Mouse (Mus musculus) ES-E14 (cell line): Measurements from ENCODE around the gene Tmem135. TPM values are rescaled to one million over a fixed set of nuclear protein-coding genes. Genes with fewer than 3 reads are reported as not detected.

Experiments used
- DNase-seq: peaks from one replicate; pipeline ENCODE4 v3.0.0-alpha.2; 2013; ENCODE audit warnings: low read depth, low spot score
- H3K27ac ChIP-seq: 2 replicates; pipeline ENCODE4 v1.5.1; 2012; ENCODE audit warnings: low read depth, mild to moderate bottlenecking, low read length, moderate library complexity, mixed read lengths; ENCODE audit not compliant: poor library complexity, insufficient read depth, severe bottlenecking
- H3K36me3 ChIP-seq: 2 replicates; pipeline ENCODE4 v1.6.1; 2012; ENCODE audit warnings: mild to moderate bottlenecking, low read length, moderate library complexity, mixed read lengths; ENCODE audit not compliant: control insufficient read depth, poor library complexity, insufficient read depth, severe bottlenecking
- H3K4me1 ChIP-seq, 2 experiments: fragments of 150-350 bp in 1 of 2; sonication (generic) in 1 of 2; 2 replicates each; pipeline ENCODE4 v1.6.1; 2012; ENCODE audit warnings: low read length in 2 of 2, mild to moderate bottlenecking in 1 of 2, mixed read lengths in 1 of 2; ENCODE audit not compliant: control insufficient read depth in 2 of 2, insufficient read depth in 2 of 2, poor library complexity in 1 of 2
- H3K4me3 ChIP-seq, 2 experiments: fragments of 150-350 bp in 1 of 2; sonication (generic) in 1 of 2; 2 replicates each; pipeline ENCODE4 v1.5.1; 2012; ENCODE audit warnings: low read length in 2 of 2, low read depth in 1 of 2, mild to moderate bottlenecking in 1 of 2, mixed read lengths in 1 of 2; ENCODE audit not compliant: insufficient read depth in 1 of 2, poor library complexity in 1 of 2, severe bottlenecking in 1 of 2
- H3K9ac ChIP-seq: 2 replicates; pipeline ENCODE4 v1.6.1; 2012; ENCODE audit warnings: low read depth, mild to moderate bottlenecking, low read length, mixed read lengths; ENCODE audit not compliant: poor library complexity, insufficient read depth, severe bottlenecking
- H3K9me3 ChIP-seq: fragments of 150-350 bp; sonication (generic); 2 replicates; pipeline ENCODE4 v1.6.1; 2012; ENCODE audit warnings: low read depth, mild to moderate bottlenecking, low read length; ENCODE audit not compliant: control insufficient read depth, insufficient read depth
- CHD2 ChIP-seq: IDR thresholded peaks from 2 replicates; pipeline ENCODE4 v1.6.1; 2014; ENCODE audit warnings: mild to moderate bottlenecking, low read depth, low read length, inconsistent platforms
- HCFC1 ChIP-seq: IDR thresholded peaks from 2 replicates; pipeline ENCODE4 v1.6.1; 2012; ENCODE audit warnings: low read length, inconsistent platforms, borderline replicate concordance; ENCODE audit not compliant: insufficient read depth
- MAFK ChIP-seq: IDR thresholded peaks from 2 replicates; pipeline ENCODE4 v1.6.1; 2014; ENCODE audit warnings: mild to moderate bottlenecking, low read depth, low read length, inconsistent platforms; ENCODE audit not compliant: insufficient read depth
- ZC3H11A ChIP-seq: IDR thresholded peaks from 2 replicates; pipeline ENCODE4 v1.6.1; 2012; ENCODE audit warnings: low read depth, mild to moderate bottlenecking, inconsistent platforms, low read length, borderline replicate concordance
- ZNF384 ChIP-seq: IDR thresholded peaks from 2 replicates; pipeline ENCODE4 v1.6.1; 2012; ENCODE audit warnings: low read depth, low read length, inconsistent platforms
- in situ Hi-C, 2 experiments: fragments of 600-800 bp; cut with MboI; formaldehyde crosslinking; loops; one replicate each; pipeline ENCODE4 v1.15.1; 2025; ENCODE audit warnings: low sequenced_read_pairs in 2 of 2, inconsistent platforms in 1 of 2; ENCODE audit not compliant: unreplicated experiment in 2 of 2
- total RNA-seq: library from RNA; depleted of rRNA; stranded (reverse); fragments of 300-350 nt; gene quantifications from 2 replicates; pipeline ENCODE4 v1.2.3, GENCODE M21; 2012

Tmem135 gene
- total RNA-seq, 1 experiment, result 19.0 TPM

DNA sequence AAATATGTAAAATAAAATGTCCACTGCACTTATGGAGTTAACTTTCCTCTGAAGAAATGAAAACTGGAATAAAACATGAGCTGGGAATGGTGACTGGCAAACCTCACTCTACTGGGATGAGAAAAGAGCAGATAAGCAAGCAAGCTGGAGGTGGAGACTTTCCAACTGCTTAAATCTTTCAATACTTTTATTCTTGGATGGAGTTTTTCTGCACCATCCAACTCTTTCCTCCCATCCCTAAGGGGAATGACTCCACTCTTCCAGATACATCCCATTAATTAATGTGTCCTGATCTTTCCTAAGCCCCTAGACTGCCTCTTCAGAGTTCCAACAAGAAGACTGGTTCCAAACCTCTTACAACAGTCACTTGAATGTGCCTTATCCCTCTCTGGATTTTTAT, 143.1 kb downstream of the Tmem135 start:
- DNase-seq, result no peak
- Histone ChIP-seq H3K36me3 (no peaks in the 10 kb centered on the region), H3K4me3 (no peak overlapping the region), H3K4me1 (no peaks in the 10 kb centered on the region), H3K9ac (no peak overlapping the region), H3K9me3 (no peaks in the 10 kb centered on the region), H3K27ac (no peak overlapping the region)
- TF ChIP-seq CHD2 (no peak), ZNF384 (no peak), ZC3H11A (no peak), HCFC1 (no peak), MAFK (no peak)
- in situ Hi-C loops, result no loop called here

DNA sequence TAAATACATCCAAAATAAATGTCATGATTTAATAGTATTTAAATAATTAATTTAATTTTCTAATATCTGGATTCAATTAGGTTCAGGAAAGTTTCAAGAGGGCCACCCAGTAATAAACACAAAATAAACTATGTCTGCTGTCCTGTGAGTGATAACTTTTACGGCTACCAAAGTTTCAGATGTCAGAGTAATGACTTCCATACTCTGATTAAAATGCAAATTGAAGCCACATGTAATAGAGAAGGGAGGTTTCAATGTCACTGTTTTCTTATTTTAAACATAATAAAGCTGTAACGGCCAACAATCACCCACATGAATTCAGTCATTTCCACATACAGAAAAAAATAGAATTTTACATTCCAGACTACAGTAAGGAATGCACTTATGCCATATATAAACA, 145.2 kb downstream of the Tmem135 start:
- Histone ChIP-seq H3K9ac (no peak overlapping the region), H3K4me1 (no peaks in the 10 kb centered on the region), H3K9me3 (no peaks in the 10 kb centered on the region), H3K4me3 (no peak overlapping the region), H3K27ac (no peak overlapping the region), H3K36me3 (no peaks in the 10 kb centered on the region)
- in situ Hi-C loops, result no loop called here
- DNase-seq, result no peak
- TF ChIP-seq ZC3H11A (no peak), HCFC1 (no peak), CHD2 (no peak), MAFK (no peak)

DNA sequence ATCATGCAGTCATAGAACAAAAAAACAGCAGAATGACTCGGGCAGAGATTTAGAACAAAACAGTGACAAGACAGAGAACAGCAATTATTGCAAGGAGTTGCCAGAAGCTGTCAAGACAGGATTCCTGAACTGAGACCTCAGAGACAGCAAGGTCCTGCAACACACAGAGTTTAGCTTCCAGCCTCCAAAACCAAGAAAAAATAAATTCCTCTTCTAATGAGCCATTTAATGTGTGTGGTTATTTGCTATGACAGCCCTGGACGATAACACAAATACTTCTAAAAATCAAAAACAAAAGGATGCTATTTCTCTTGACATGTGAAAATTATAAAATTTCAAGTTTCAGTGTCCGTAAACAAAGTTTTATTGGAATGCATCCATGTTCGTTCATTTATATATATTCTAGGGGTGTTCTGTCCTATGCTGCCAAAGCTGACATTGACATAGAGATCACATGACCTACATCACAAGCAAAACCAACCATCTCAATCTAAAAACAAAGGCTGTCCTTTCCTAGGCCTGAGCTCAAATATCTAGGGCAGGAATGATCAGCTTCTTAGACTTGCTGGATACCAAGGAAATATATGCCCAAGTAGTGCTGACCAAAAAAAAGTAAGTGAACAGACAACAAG, 146.0 kb downstream of the Tmem135 start:
- no peak overlapping the region for H3K4me3 ChIP-seq
- H3K9ac ChIP-seq, result no peak overlapping the region
- TF ChIP-seq CHD2, result no peak
- no peak overlapping the region for H3K27ac ChIP-seq
- no peaks in the 10 kb centered on the region for H3K4me1 ChIP-seq
- no peaks in the 10 kb centered on the region for H3K36me3 ChIP-seq
- no peak for DNase-seq
- H3K9me3 ChIP-seq, result no peaks in the 10 kb centered on the region
- in situ Hi-C loops, result no loop called here

DNA sequence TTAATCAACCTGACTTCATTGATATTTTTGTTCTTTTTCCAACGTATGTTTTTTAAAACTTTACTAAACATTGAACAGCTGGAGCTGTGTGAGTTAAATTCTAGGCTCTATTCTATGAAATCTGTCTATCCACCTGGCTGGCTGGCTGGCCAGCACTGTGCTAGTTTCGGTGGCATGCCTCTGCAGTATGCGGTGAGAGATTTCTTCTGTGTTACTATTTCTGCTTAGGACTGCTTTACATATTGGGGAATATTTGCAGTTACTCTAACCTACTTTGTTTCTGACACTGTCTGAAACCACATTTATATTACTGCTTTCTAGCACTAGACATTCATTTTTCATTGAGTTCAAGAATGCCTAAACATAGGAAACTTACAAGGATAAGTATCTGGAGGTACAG, 150.2 kb downstream of the Tmem135 start:
- no peak for DNase-seq
- no peak for TF ChIP-seq ZNF384
- TF ChIP-seq ZC3H11A, result no peak
- TF ChIP-seq MAFK, result no peak
- no peak for TF ChIP-seq HCFC1
- TF ChIP-seq CHD2, result no peak
- H3K4me3 ChIP-seq, result no peak overlapping the region
- no peak overlapping the region for H3K9ac ChIP-seq
- H3K27ac ChIP-seq, result no peak overlapping the region
- H3K36me3 ChIP-seq, result no peaks in the 10 kb centered on the region
- in situ Hi-C loops, result no loop called here
- no peaks in the 10 kb centered on the region for H3K4me1 ChIP-seq
- H3K9me3 ChIP-seq, result no peaks in the 10 kb centered on the region

DNA sequence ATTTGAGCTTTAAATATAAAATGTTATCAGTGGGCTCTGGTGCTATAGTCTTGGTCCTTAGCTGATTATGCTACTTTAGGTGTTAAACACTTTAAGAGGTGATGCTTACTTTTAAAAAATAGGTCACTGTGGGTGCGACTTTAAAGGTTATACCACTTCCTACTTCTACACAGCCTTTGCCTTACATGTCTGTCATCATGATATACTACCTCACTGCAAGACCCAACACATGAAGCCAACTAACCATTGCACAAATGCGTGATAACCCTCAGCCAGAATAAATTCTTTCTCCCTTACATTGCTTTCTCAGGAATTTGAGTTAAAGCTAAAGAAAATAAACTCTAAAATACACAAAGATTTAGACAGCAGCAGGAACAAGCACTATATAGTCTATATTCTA, 150.7 kb downstream of the Tmem135 start:
- Histone ChIP-seq H3K9ac (no peak overlapping the region), H3K36me3 (no peaks in the 10 kb centered on the region)

More for the DNA sequence above, 150.7 kb downstream of the Tmem135 start:
- Histone ChIP-seq H3K4me3 (no peak overlapping the region), H3K9me3 (no peaks in the 10 kb centered on the region), H3K4me1 (no peaks in the 10 kb centered on the region), H3K27ac (no peak overlapping the region)
- in situ Hi-C loops, result no loop called here
- TF ChIP-seq MAFK (no peak), HCFC1 (no peak), ZNF384 (no peak), ZC3H11A (no peak), CHD2 (no peak)
- DNase-seq, result no peak
